Comparison of ENCODE assay signal across 20 mouse cellular contexts in the genomic region with DNA sequence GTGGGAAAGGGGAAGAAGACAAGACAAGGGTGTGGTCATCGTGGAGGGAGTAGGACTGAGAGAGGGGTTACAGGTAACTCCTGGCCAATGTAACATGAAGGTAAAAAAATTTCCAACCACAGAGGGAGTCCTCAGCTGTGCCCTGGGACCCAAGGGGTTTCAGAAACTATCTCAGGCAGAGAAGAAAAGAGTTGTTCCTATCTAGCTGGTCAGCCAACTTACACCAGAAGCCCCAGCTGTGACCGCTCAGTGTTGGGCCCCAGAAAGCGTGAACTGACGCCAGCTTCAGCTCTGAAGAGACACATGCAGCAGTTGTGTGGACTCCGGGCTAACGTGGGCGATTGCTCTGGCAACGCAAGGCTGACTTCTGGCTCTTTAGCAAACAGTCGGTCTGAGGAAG. TPM values are rescaled to one million over a fixed set of nuclear protein-coding genes. Genes with fewer than 3 reads are reported as not detected.
DNase-seq lines count a peak whose midpoint lies in the region; ATAC-seq and TF ChIP-seq lines count a peak whose summit lies in the region.
"Had no signal": no experiment of that assay in that cellular context is flagged by ENCODE, and none has a peak within 500 bp of the region (broad histone marks: within the 10 kb centered on the region; RNA-seq: fewer than 3 reads in every experiment).

No protein-coding gene starts in this region.

- H3K9me3 ChIP-seq in lung, postnatal 0 days (ENCODE audit: low read length) = no peaks in the 10 kb centered on the region
- H3K9me3 ChIP-seq: embryonic facial prominence, embryonic 13.5 days; forebrain, embryonic 12.5 days; kidney, embryonic 15.5 days; liver, embryonic 13.5 days had no signal

- H3K9ac ChIP-seq in lung, postnatal 0 days (replicated peaks; ENCODE audit: low read depth) = no peak overlapping the region
- H3K9ac ChIP-seq: embryonic facial prominence, embryonic 13.5 days; forebrain, embryonic 12.5 days; kidney, embryonic 15.5 days; liver, embryonic 13.5 days had no signal

- intact Hi-C loops in heart, postnatal 14 days (cut with DNase I) = no loop called here

- no peak for TF ChIP-seq CTCF in lung, postnatal 0 days (IDR thresholded peaks at IDR 0.05)

- TF ChIP-seq EP300 in lung, postnatal 0 days (IDR thresholded peaks at IDR 0.05) = no peak

- ATAC-seq in lung, postnatal 0 days = peak; percentile 16; the same call in 1 of the 2 replicates
- ATAC-seq in granulocyte monocyte progenitor cell, adult 5-6 weeks (replicated peaks; ENCODE audit: poor library complexity, severe bottlenecking) = peak; percentile 29; the same call in 1 of the 2 replicates
- ATAC-seq: intestine, postnatal 0 days had no signal

- no peak overlapping the region for H3K27ac ChIP-seq in lung, postnatal 0 days (ENCODE audit: low read length)
- H3K27ac ChIP-seq: embryonic facial prominence, embryonic 13.5 days; forebrain, embryonic 12.5 days; kidney, embryonic 15.5 days; liver, embryonic 13.5 days; stomach, postnatal 0 days had no signal

- no peak overlapping the region for H3K4me3 ChIP-seq in lung, postnatal 0 days (ENCODE audit: low read depth, low read length)
- H3K4me3 ChIP-seq: embryonic facial prominence, embryonic 13.5 days; erythroblast, embryonic 14.5 days; forebrain, embryonic 12.5 days; kidney, embryonic 15.5 days; liver, embryonic 13.5 days had no signal

- WGBS in lung, postnatal 0 days = 61% methylated on average over 9 of the region's 9 CpGs

- H3K27me3 ChIP-seq in lung, postnatal 0 days (replicated peaks; ENCODE audit: insufficient read depth, low read length) = no peaks in the 10 kb centered on the region
- H3K27me3 ChIP-seq: embryonic facial prominence, embryonic 13.5 days; forebrain, embryonic 12.5 days; kidney, embryonic 15.5 days; liver, embryonic 13.5 days had no signal

- H3K4me2 ChIP-seq in lung, postnatal 0 days (replicated peaks; ENCODE audit: low read depth, low read length) = no peak overlapping the region
- H3K4me2 ChIP-seq: embryonic facial prominence, embryonic 13.5 days; forebrain, embryonic 12.5 days; kidney, embryonic 15.5 days; liver, embryonic 13.5 days had no signal

- DNase-seq in gastrocnemius, adult 18-20 months (ENCODE audit: low spot score) = peak; percentile 34
- no peak for DNase-seq in gastrocnemius, postnatal 10 days
- peak; percentile 51 to 60 for DNase-seq in heart, postnatal 14 days
- no peak for DNase-seq in heart, adult 9 months (ENCODE audit: low spot score in 2 of 2)
- peak; percentile 70 for DNase-seq in lung, postnatal 0 days (ENCODE audit: low spot score)
- DNase-seq in lung, adult 18-20 months = no peak
- DNase-seq in cerebellum, adult 8-10 months = no peak
- DNase-seq: adrenal gland, postnatal 10 days; cerebellum, adult 18-20 months; cerebellum, postnatal 25 days; liver, embryonic 13.5 days; thymus, adult 2 months; thymus, postnatal 4 days had no signal

- no peaks in the 10 kb centered on the region for H3K36me3 ChIP-seq in lung, postnatal 0 days (ENCODE audit: insufficient read depth, low read length)
- H3K36me3 ChIP-seq: embryonic facial prominence, embryonic 13.5 days; forebrain, embryonic 12.5 days; kidney, embryonic 15.5 days; liver, embryonic 13.5 days had no signal

- H3K4me1 ChIP-seq in lung, postnatal 0 days (ENCODE audit: insufficient read depth, low read depth, low read length) = peaks cover 13% of the 10 kb centered on the region

RNA-seq across cellular contexts. Expression of a gene that starts 52.2 kb away (rescaled TPM):
- 10 to 100 TPM; 43.6 to 79.2 TPM for total RNA-seq in gastrocnemius, adult 18-20 months (2021)
- total RNA-seq in gastrocnemius, postnatal 10 days (2021) = 10 to 100 TPM; 80.5 to 82.4 TPM
- 100 to 1,000 TPM; 220 to 235 TPM for total RNA-seq in heart, postnatal 14 days (2021)
- 77.6 and 77.9 TPM in 2 replicates for polyA plus RNA-seq in lung, postnatal 0 days (2015; fragmentation: Nextera tagmentation; extraction: Ambion mirVana)
- total RNA-seq in granulocyte monocyte progenitor cell, adult 5-6 weeks (2014; fragmentation: Nextera tagmentation) = 75.2 and 78.3 TPM in 2 replicates
- 64.8 and 67.6 TPM in 2 replicates for total RNA-seq in granulocyte monocyte progenitor cell, adult 5-6 weeks (2017)

Comparison
In these comparisons a context has a peak if more than half of its experiments do, and no peak if none do; other contexts are left out.
1. DNase-seq: peak in gastrocnemius, adult 18-20 months (single experiment), heart, postnatal 14 days (2 of 2) and lung, postnatal 0 days (single experiment); none in gastrocnemius, postnatal 10 days (single experiment), heart, adult 9 months (0 of 2), lung, adult 18-20 months (0 of 2) and cerebellum, adult 8-10 months (single experiment).